Mouse (Mus musculus) heart, embryonic 16.5 days (tissue): Measurements from ENCODE around the gene Jun. TPM values are rescaled to one million over a fixed set of nuclear protein-coding genes. Genes with fewer than 3 reads are reported as not detected.

ENCODE experiments used
- ATAC-seq: fragments of 200-750 bp; cut with Nextera tagmentation; replicated peaks from 2 replicates; pipeline ENCODE4 v1.8.0; 2017; ENCODE audit warnings: moderate number of reproducible peaks; ENCODE audit not compliant: insufficient read depth, low FRiP score; ENCODE audit errors: extremely low read depth
- H3K27ac ChIP-seq: fragments of 300-500 bp; sonication (generic); 2 replicates; pipeline ENCODE4 v1.5.1; 2014; ENCODE audit warnings: mild to moderate bottlenecking, low read length, control low read depth, moderate library complexity
- H3K27me3 ChIP-seq: fragments of 300-500 bp; sonication (generic); 2 replicates; pipeline ENCODE4 v1.6.1; 2014; ENCODE audit warnings: low read length, mixed read lengths; ENCODE audit not compliant: control insufficient read depth, insufficient read depth
- H3K36me3 ChIP-seq: fragments of 300-500 bp; sonication (generic); 2 replicates; pipeline ENCODE4 v1.6.1; 2014; ENCODE audit not compliant: control insufficient read depth, insufficient read depth
- H3K4me1 ChIP-seq: fragments of 300-500 bp; sonication (generic); 2 replicates; pipeline ENCODE4 v1.6.1; 2014; ENCODE audit warnings: low read length, mixed read lengths; ENCODE audit not compliant: control insufficient read depth, insufficient read depth
- H3K4me2 ChIP-seq: fragments of 300-500 bp; sonication (generic); 2 replicates; pipeline ENCODE4 v1.6.1; 2014; ENCODE audit warnings: low read depth, mild to moderate bottlenecking, control low read depth, low read length
- H3K4me3 ChIP-seq: fragments of 300-500 bp; sonication (generic); 2 replicates; pipeline ENCODE4 v1.5.1; 2014; ENCODE audit warnings: mild to moderate bottlenecking, control low read depth, low read length
- H3K9ac ChIP-seq: fragments of 300-500 bp; sonication (generic); 2 replicates; pipeline ENCODE4 v1.6.1; 2014; ENCODE audit warnings: low read length, control low read depth
- H3K9me3 ChIP-seq: fragments of 300-500 bp; sonication (generic); replicated peaks from 2 replicates; pipeline ENCODE4 v1.6.1; 2016; ENCODE audit warnings: low read length; ENCODE audit not compliant: control insufficient read depth
- WGBS: fragments of 180-500 bp; shearing (Covaris S2); extraction: QIAGEN DNeasy Blood & Tissue Kit; methylation state at CpG from one replicate; pipeline ENCODE4 v1.1.7; 2014; 5-methylcytosine and 5-hydroxymethylcytosine counted together
- polyA plus RNA-seq: library from polyadenylated mRNA; unstranded; fragments of >200 nt; fragmentation: Nextera tagmentation; extraction: Ambion mirVana; gene quantifications from 2 replicates; pipeline ENCODE4 v1.2.1, GENCODE M21; 2015

Jun gene
- polyA plus RNA-seq, 1 experiment from 2014 or later, result 72.0 TPM

DNA sequence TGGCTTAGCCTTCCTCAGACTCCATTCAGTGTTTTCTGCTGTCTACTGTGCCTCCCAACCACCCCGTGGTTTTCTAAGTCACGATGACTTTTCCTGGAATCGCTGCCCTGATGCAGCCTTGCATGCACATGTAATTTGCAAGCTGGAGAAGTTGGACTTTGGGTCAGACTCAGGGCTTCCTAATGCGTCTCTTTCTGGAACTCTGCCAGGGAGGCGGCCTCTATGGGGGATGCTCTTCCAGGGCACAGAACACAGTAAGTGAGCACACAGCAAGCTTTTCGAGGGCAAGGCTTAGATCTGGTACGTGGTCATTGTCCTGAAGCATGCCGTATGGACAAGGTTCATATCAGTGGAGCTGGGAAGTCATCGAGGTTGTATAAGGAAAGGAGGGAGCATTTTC, 10.9 kb upstream of the Jun start:
- Histone ChIP-seq H3K27ac (no peak overlapping the region), H3K4me3 (no peak overlapping the region), H3K27me3 (no peaks in the 10 kb centered on the region), H3K36me3 (no peaks in the 10 kb centered on the region), H3K9me3 (no peaks in the 10 kb centered on the region), H3K4me2 (no peak overlapping the region), H3K4me1 (no peaks in the 10 kb centered on the region), H3K9ac (no peak overlapping the region)
- no peak for ATAC-seq
- WGBS, result 65% methylated on average over 9 of the region's 9 CpGs

DNA sequence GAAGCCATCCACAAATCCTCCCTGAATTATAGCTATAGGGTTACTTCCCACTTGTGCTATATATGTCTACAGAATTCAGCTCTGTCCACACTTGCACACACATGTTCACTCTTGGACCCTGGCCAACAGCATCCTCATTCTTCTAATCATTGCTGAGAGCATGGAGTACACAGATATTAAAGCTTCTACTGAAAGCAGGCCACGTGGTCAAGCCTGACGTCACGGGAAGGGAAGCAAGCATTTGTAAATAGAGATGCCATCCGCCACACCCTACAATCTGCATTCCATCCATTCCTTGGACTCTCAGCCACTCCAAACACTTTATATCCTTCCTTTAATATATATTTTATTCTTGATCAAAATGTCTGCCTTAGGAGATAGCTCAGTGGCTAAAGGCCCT, 5.2 kb upstream of the Jun start:
- Histone ChIP-seq H3K27ac (no peak overlapping the region), H3K27me3 (no peaks in the 10 kb centered on the region), H3K4me2 (no peak overlapping the region), H3K4me1 (peaks cover 8% of the 10 kb centered on the region), H3K9me3 (no peaks in the 10 kb centered on the region), H3K4me3 (no peak overlapping the region), H3K36me3 (no peaks in the 10 kb centered on the region), H3K9ac (no peak overlapping the region)
- 64% methylated on average over 4 of the region's 4 CpGs for WGBS
- no peak for ATAC-seq

DNA sequence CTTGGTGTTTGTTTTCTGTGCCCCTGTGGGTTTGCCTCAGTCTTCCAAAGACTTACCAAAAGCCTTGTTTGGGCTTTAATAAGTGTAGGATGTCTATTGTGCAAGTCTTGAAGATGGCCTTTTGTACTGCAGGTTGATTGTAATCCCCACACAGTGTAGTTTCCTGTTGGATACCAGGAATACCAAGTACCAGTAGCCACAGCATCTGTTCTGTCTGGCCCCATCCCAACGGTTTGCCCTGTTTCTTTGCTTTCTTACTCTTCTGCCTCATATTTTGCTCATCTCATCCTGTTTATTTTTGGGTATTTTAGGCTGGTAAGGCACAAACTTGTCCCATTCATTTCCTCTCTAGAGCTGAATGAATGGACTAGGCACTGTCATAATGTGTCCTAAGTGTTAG, 3.3 kb upstream of the Jun start:
- WGBS, result 64% methylated on average over 1 of the region's 1 CpGs
- Histone ChIP-seq H3K4me3 (no peak overlapping the region), H3K4me1 (peaks cover 8% of the 10 kb centered on the region), H3K27ac (no peak overlapping the region), H3K9me3 (no peaks in the 10 kb centered on the region), H3K27me3 (no peaks in the 10 kb centered on the region), H3K4me2 (no peak overlapping the region), H3K9ac (no peak overlapping the region), H3K36me3 (no peaks in the 10 kb centered on the region)
- ATAC-seq, result no peak

DNA sequence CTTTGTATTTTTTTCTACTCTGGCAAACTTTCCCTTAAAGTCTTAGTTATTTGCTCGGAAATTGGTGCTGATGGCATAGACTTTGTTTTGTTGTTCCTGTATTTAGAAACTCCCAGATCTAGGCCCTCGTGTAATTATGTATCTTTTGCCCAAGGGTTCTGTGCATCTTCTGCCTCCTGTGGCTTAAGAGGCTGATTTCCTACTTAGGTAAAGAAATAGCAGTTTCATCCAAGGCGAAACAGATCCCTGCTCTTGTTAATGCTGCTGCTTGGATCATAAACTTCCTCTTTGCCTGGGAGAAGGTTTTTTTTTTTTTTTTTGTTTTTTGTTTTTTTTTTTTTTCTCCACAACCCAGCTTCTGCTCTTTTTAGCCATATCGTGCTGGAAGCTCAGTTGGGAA, 2.3 kb upstream of the Jun start:
- Histone ChIP-seq H3K27ac (peak overlapping the region; percentile 61; the same call in 1 of the 2 replicates), H3K4me2 (peak overlapping the region; percentile 89), H3K9ac (peak overlapping the region; percentile 41), H3K4me3 (no peak overlapping the region), H3K36me3 (no peaks in the 10 kb centered on the region), H3K9me3 (no peaks in the 10 kb centered on the region), H3K4me1 (peaks cover 9% of the 10 kb centered on the region), H3K27me3 (no peaks in the 10 kb centered on the region)
- no peak for ATAC-seq
- 54% methylated on average over 4 of the region's 4 CpGs for WGBS

DNA sequence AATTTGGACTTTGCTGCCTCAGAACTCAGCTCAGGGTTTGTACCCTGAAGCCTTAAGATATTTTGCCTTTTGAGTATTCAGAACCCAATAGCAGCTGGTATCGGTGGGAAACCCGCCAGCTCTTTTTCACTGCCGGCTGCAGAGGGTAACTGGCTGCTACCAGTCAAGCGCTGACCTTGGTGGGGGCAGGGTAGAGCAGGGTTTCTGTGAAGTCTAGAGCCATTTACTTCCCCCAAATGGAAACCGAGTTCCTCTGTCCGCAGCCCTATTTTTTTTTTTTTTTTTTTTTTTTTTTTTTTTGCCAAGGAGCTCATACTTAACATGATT, 1.7 kb upstream of the Jun start:
- Histone ChIP-seq H3K4me1 (peaks cover 13% of the 10 kb centered on the region), H3K4me2 (peak overlapping the region; percentile 89), H3K36me3 (no peaks in the 10 kb centered on the region), H3K9me3 (no peaks in the 10 kb centered on the region), H3K27me3 (no peaks in the 10 kb centered on the region), H3K27ac (peak overlapping the region; percentile 100), H3K9ac (peak overlapping the region; percentile 93), H3K4me3 (peak overlapping the region; percentile 91)
- no peak for ATAC-seq
- 1% methylated on average over 6 of the region's 6 CpGs for WGBS

DNA sequence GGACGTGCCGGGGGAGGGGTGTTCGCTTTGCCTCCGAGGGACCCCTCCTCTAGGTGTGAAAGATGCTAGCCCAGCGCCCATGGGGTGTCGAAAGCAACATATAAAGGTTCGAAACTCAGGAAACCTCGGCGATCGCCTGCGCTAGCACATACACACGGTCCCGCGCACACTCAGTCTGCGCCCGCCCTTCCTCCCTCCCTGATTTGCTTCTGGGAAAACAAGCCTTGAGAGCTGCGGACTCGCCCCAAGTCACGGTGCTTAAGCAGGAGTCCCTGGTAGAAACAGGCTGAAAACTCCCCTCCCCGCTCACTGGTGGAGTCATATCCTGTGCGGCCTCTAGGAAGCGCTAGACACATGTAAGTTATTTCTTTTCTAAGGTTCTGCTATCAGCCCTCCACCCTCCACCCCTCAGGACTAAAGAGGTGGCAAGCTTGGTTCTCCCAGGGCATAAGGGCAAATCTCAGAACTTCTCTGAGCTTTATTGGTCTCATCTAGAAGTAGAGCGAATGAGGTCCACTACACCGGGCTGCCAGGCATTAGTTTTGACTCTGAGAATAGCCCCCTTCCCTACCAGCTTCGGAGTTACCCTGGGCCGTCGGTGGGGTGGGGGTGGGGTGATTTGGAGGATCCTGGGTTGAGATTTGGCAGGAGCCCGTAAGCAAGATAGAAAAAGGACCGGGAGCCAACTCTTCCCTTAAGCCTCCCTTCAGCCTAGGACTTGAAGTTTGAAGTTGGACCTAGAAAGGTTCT, 1.2 kb upstream of the Jun start:
- peaks cover 18% of the 10 kb centered on the region for H3K4me1 ChIP-seq
- no peaks in the 10 kb centered on the region for H3K9me3 ChIP-seq
- WGBS, result under 1% methylated on average over 29 of the region's 29 CpGs
- peak overlapping the region; percentile 89 for H3K4me2 ChIP-seq
- H3K36me3 ChIP-seq, result no peaks in the 10 kb centered on the region
- peak overlapping the region; percentile 100 for H3K27ac ChIP-seq
- peak overlapping the region; percentile 91 for H3K4me3 ChIP-seq
- no peaks in the 10 kb centered on the region for H3K27me3 ChIP-seq
- peak overlapping the region; percentile 93 for H3K9ac ChIP-seq
- peak; percentile 43 for ATAC-seq

DNA sequence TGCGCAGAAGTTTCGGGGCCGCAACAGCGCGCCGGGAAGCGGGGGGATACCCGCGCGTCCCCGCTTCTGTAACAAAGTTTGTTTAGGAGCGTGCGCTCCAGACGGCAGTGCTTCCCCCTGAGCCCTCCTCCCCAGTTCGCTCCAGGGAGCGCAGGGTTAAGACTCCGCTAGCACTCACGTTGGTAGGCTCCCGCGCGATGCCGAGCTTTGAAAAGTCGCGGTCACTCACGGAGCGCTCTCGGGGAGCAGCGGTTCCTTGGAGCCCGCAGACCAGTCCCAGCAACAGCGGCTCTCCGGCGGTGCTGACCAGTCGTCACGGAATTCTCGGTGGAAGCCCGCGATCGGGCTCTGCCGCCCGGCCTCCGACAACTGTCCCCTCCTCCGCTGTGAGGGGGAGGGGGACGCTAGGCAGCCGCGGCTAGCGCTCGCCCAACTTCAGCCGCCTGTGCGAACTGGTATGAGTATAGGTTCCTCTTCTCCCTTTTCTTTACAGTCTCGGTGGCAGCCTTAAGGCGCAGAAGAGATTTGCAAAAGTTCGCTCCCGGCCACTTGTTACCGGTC, 631 bp downstream of the Jun start:
- Histone ChIP-seq H3K4me1 (peaks cover 20% of the 10 kb centered on the region), H3K27me3 (no peaks in the 10 kb centered on the region), H3K4me3 (peak overlapping the region; percentile 91), H3K36me3 (no peaks in the 10 kb centered on the region), H3K9me3 (no peaks in the 10 kb centered on the region), H3K27ac (peak overlapping the region; percentile 100), H3K4me2 (peak overlapping the region; percentile 88), H3K9ac (peak overlapping the region; percentile 97)
- no peak for ATAC-seq
- 0% methylated on average over 54 of the region's 54 CpGs for WGBS

- no peaks in the 10 kb centered on the region for H3K9me3 ChIP-seq
- 0 out of 2 replicates have a peak, but pooled peaks have one; percentile 3 for ATAC-seq
- peak overlapping the region; percentile 91 for H3K4me3 ChIP-seq
These were observed 1.3 kb downstream of the Jun start for GRCm38 (mm10) chr4:95050518-95051278.

More at GRCm38 (mm10) chr4:95050518-95051278, 1.3 kb downstream of the Jun start:
- no peaks in the 10 kb centered on the region for H3K27me3 ChIP-seq
- peak overlapping the region; percentile 100 for H3K27ac ChIP-seq
- peak overlapping the region; percentile 88 for H3K4me2 ChIP-seq
- peak overlapping the region; percentile 97 for H3K9ac ChIP-seq
- H3K4me1 ChIP-seq, result peaks cover 20% of the 10 kb centered on the region
- under 1% methylated on average over 69 of the region's 70 CpGs for WGBS
- no peaks in the 10 kb centered on the region for H3K36me3 ChIP-seq
